Mouse (Mus musculus): ENCODE data around the gene Slc30a5.
"Not testable (repeated sequence)": the region's sequence is repeated elsewhere in the genome, so short reads cannot be mapped to it uniquely, and the experiment has no call there.

Slc30a5 gene

DNA sequence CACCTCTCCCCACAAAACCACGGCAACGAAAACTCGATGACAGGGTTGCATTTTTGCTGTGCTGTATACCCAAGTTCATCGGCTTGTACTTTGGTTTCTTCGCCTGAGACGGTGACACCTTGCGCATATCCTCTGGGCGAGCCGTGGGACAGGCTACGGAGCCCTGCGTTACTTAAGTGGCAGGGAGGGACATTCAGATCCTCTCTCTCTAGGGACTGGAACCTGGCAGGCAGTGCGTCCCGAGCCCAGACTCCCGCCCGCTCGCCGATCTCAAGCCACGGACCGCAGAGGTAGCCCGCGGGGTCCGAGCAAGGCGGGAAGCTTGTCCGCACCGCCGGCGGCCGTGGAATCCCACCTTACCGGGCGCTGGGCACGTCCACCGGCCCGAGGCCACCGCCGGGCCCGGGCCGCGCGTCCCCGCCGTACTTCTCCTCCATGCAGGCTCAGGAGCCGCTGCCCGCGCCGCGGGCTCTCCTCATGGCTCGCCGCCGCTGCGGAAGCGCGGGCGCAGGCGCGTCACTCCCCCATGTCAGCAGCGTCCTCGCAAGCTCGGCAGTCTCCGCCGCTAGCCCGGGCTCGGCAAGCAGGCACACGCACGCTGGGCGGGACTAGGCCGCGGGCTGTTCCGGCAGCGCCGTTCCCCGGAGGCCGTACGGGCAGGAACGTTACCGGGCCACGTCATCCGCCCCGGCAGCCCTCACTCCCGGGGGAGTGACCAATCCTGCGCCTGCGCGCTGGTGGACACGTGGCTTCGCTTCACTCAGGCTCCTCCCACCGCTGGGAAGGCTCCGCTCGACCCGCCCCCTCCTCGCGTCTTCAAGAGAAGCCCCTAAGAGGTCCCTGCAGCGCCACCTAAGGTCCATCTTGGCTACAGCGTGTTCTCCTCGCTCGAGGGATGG lies at the start of gene Slc30a5:
Slc30a5 (minus strand) TSS at position 687 of the 899 bp plus-strand sequence.
- peak; percentile 100 for DNase-seq (ENCODE audit: low spot score)

GRCm38 (mm10) chr13:100881944-100882343 lies 48.7 kb upstream of the Slc30a5 start:
- DNase-seq (ENCODE audit: low spot score): no peak

DNA sequence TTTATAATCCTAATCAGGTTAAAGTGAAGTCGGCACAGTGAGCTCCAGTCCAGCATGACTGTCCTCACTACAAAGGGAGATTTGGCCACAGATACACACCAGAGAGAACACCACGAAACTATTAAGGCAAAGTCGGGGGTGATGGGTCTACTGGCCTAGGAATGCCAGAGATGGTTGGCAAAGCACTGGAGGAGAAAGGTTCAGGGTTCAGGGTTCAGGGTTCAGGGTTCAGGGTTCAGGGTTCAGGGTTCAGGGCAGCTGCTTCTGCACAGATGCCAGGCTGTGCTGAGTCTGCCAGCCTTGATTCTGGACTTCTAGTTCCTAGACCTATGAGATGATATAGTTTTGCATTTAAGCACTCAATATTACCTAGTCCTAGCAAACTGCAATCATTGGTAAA lies 46.6 kb upstream of the Slc30a5 start:
- no peak for DNase-seq (ENCODE audit: low spot score)

GRCm38 (mm10) chr13:100879326-100879725 lies 46.1 kb upstream of the Slc30a5 start:
- no peak for DNase-seq (ENCODE audit: low spot score)

DNA sequence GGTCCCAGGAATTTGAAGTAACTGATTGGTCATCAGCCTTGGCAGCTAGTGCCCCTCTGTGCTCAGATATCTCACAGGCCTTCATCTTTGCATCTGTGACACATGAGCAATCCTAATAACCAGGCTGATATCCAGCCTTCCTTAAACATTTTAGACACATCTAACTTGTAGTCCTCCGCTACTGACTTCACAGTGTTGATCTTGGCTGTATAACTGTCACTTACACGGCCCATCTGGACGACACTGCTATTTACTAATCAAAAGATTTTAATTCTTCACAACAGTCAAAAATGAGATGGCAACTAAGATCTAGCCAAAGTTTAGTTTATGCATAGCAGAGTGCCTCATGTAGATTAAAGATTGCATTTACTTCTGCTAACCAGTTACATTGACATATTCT lies 45.0 kb upstream of the Slc30a5 start:
- DNase-seq (ENCODE audit: low spot score): no peak

- DNase-seq (ENCODE audit: low spot score): no peak
These were observed 44.5 kb upstream of the Slc30a5 start for GRCm38 (mm10) chr13:100877703-100878102.

GRCm38 (mm10) chr13:100875103-100875502 lies 41.9 kb upstream of the Slc30a5 start:
- DNase-seq (ENCODE audit: low spot score): no peak

GRCm38 (mm10) chr13:100874588-100874987 lies 41.4 kb upstream of the Slc30a5 start:
- DNase-seq (ENCODE audit: low spot score): no peak

DNA sequence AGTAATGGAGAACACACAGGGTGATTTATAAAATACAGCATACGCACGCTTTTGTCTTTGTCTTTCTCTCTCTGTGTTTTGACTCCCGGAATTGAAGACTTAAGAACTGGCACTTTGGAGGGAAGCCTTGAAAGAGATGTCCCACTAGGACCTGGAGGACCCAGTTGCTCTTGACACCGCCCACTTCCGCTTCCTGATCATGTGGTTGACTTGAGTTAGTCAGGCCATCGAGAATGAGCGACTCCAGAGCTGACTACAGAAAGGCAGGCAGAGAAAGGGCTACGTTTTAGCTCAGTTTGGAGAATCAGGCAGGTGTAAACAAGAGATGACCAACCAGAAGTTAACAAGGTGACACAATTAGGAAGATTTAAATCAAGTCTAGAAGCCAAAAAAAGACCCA lies 40.3 kb upstream of the Slc30a5 start:
- DNase-seq (ENCODE audit: low spot score): no peak

GRCm38 (mm10) chr13:100871445-100872171 lies 38.4 kb upstream of the Slc30a5 start:
- no peak for DNase-seq (ENCODE audit: low spot score)

DNA sequence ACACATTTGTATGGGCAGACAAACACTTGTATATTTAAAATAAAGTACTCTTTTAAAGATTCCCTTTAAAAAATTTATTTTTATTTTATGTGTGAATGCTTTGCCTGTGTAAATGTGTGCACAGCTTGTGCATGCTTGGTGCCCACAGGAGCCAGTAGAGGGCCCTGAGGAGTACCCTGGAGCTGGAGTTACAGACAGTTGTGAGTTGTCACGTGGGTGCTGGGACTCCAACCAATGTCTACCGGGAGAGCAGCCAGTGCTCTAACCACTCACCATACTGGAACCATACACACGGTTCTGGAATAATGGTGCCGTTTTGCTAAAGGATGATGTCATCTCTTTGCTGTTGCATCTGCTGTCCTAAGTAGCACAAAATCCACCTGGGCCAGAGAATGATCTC lies 36.6 kb upstream of the Slc30a5 start:
- no peak for DNase-seq (ENCODE audit: low spot score)

- no peak for DNase-seq (ENCODE audit: low spot score)
These were observed 33.1 kb upstream of the Slc30a5 start for GRCm38 (mm10) chr13:100866311-100866710.

GRCm38 (mm10) chr13:100865744-100866143 lies 32.5 kb upstream of the Slc30a5 start:
- no peak for DNase-seq (ENCODE audit: low spot score)

GRCm38 (mm10) chr13:100863914-100864313 lies 30.7 kb upstream of the Slc30a5 start:
- not testable (repeated sequence) for DNase-seq (ENCODE audit: low spot score)

- no peak for DNase-seq (ENCODE audit: low spot score)
These were observed 25.9 kb upstream of the Slc30a5 start for GRCm38 (mm10) chr13:100859117-100859516.

DNA sequence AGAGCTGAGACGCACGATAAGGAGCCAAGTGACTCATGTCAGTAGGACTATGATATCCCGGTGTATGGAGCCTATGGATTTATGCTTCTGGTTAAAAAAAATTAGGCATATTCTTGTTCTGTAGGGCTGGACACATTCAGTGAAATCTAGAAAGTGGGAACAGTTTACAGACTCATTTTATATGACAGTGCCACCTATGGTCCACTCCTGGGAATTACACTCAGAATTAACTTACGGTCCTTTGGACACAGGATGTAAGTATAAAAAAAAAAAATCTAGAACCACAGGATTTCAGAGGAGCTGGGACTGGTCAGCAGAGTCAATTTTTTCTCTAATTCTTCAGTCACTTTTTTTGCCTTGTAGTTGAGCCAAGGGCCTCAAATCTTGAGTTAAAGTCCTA lies 20.9 kb upstream of the Slc30a5 start:
- peak; percentile 78 for DNase-seq (ENCODE audit: low spot score)

- no peak for DNase-seq (ENCODE audit: low spot score)
These were observed 19.9 kb upstream of the Slc30a5 start for GRCm38 (mm10) chr13:100853120-100853519.

- no peak for DNase-seq (ENCODE audit: low spot score)
These were observed 15.9 kb upstream of the Slc30a5 start for GRCm38 (mm10) chr13:100849137-100849536.

DNA sequence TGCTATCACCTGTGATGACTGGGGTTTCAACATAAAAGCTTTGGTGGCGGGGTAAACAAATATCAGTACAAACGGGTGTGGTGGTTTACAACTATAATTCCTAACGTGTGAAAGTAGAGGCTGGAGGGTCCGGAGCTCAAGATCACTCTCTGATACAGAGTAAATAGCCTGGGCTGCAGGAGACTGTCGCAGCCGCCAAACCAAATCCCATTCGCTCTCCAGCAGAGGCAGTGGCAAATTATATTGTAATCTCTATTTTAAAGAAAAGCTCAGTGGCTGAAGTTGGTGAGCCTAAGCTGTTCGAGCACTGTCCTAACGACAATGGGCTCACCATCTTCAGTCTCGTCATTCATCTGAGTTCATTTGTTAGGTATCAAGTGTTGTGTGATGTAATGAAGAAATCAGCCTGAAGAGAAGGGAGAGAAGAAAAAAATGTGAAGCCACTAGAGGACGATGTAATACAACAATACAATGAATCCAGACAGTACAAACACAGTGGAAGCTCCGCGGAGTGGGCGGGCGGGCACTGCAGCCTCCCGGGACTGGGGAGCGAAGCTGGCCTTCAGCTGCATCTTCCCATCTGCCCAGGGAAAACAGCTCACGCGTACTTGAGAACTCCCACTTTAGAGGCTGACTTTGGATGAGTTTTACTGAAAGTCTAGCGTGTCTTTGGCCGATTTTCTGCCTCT lies 13.8 kb upstream of the Slc30a5 start:
- DNase-seq (ENCODE audit: low spot score): peak; percentile 23

DNA sequence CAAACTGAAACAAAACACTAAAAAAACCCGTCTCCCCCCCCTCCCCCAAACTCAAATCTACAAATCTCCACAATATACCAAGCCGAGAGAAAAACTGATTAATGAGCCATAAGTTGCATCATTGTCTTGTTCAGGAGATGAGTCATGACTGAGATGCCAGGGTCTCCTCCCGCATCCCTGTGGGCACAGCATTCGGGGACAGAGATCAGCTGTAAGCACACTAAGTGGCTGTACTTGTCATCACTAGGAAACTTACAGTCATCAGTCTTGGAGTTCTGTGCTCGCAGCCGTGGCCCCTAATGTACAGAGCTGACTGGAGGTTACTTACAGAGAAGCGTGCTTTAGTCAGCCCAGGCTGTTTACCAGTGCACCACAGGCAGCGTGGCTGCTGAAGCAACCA lies 13.0 kb upstream of the Slc30a5 start:
- no peak for DNase-seq (ENCODE audit: low spot score)

GRCm38 (mm10) chr13:100843944-100844343 lies 10.7 kb upstream of the Slc30a5 start:
- DNase-seq (ENCODE audit: low spot score): no peak

GRCm38 (mm10) chr13:100843016-100843725 lies 9.9 kb upstream of the Slc30a5 start:
- DNase-seq (ENCODE audit: low spot score): no peak

Data from embryo, embryonic 10.5 days (tissue).